Mouse (Mus musculus): ENCODE measurements around the gene Efcab12. TPM values are rescaled to one million over a fixed set of nuclear protein-coding genes. Genes with fewer than 3 reads are reported as not detected.

Gene Efcab12
- polyA plus RNA-seq, 1 experiment from 2014 or later, result 2.1 TPM

DNA sequence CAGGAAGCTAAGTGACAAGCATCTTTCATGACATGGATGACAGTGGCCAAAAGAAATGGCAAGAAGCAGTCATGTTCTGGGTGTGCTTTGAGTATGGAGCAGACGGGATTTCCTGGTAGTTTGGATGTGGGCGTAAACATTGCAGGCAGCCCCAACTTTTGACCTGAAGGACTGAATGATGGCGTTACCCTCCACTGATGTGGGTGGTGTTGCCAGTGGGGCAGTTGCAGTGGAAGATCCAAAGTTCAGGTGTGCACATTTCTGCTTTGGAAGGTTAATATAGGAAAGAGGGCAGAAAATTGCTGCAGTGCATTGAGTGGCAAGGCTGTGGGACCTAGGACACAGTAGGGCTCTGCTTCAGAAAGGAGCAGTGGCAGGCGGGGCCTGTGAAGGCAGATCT, 27.0 kb upstream of the Efcab12 start:
- H3K27ac ChIP-seq (ENCODE audit: low read depth, low read length), result no peak overlapping the region
- WGBS, result 94% methylated on average over 4 of the region's 4 CpGs
- H3K4me3 ChIP-seq (ENCODE audit: low read length), result no peak overlapping the region
- no peak overlapping the region for H3K9ac ChIP-seq (ENCODE audit: low read depth, low read length)
- no peak overlapping the region for H3K4me2 ChIP-seq (replicated peaks; ENCODE audit: low read depth, low read length)
- no peaks in the 10 kb centered on the region for H3K27me3 ChIP-seq (ENCODE audit: control insufficient read depth, insufficient read depth, low read length)
- ATAC-seq (ENCODE audit: low FRiP score, low TSS enrichment), result no peak
- H3K4me1 ChIP-seq (ENCODE audit: control insufficient read depth, insufficient read depth, low read length), result peaks cover 3% of the 10 kb centered on the region; the same call in 1 of the 2 replicates
- H3K9me3 ChIP-seq (ENCODE audit: control insufficient read depth, low read length), result no peaks in the 10 kb centered on the region
- peaks cover 17% of the 10 kb centered on the region; the same call in 1 of the 2 replicates for H3K36me3 ChIP-seq (ENCODE audit: control insufficient read depth, insufficient read depth, low read length)

- Histone ChIP-seq H3K9me3 (ENCODE audit: control insufficient read depth, low read length) (no peaks in the 10 kb centered on the region), H3K27me3 (ENCODE audit: control insufficient read depth, insufficient read depth, low read length) (no peaks in the 10 kb centered on the region), H3K9ac (ENCODE audit: low read depth, low read length) (no peak overlapping the region), H3K4me1 (ENCODE audit: control insufficient read depth, insufficient read depth, low read length) (peaks cover 13% of the 10 kb centered on the region), H3K4me2 (replicated peaks; ENCODE audit: low read depth, low read length) (no peak overlapping the region), H3K4me3 (ENCODE audit: low read length) (no peak overlapping the region), H3K36me3 (ENCODE audit: control insufficient read depth, insufficient read depth, low read length) (peaks cover 17% of the 10 kb centered on the region; the same call in 1 of the 2 replicates), H3K27ac (ENCODE audit: low read depth, low read length) (no peak overlapping the region)
- ATAC-seq (ENCODE audit: low FRiP score, low TSS enrichment), result no peak
- 61% methylated on average over 7 of the region's 7 CpGs for WGBS
Measured at GRCm38 (mm10) chr6:115863340-115863841, 25.2 kb upstream of the Efcab12 start.

GRCm38 (mm10) chr6:115860027-115860556, 21.9 kb upstream of the Efcab12 start:
- Histone ChIP-seq H3K4me2 (replicated peaks; ENCODE audit: low read depth, low read length) (no peak overlapping the region), H3K4me3 (ENCODE audit: low read length) (no peak overlapping the region), H3K9ac (ENCODE audit: low read depth, low read length) (no peak overlapping the region), H3K36me3 (ENCODE audit: control insufficient read depth, insufficient read depth, low read length) (peaks cover 17% of the 10 kb centered on the region; the same call in 1 of the 2 replicates), H3K4me1 (ENCODE audit: control insufficient read depth, insufficient read depth, low read length) (peaks cover 16% of the 10 kb centered on the region), H3K27me3 (ENCODE audit: control insufficient read depth, insufficient read depth, low read length) (no peaks in the 10 kb centered on the region), H3K9me3 (ENCODE audit: control insufficient read depth, low read length) (no peaks in the 10 kb centered on the region), H3K27ac (ENCODE audit: low read depth, low read length) (no peak overlapping the region)
- 60% methylated on average over 7 of the region's 7 CpGs for WGBS
- ATAC-seq (ENCODE audit: low FRiP score, low TSS enrichment), result no peak; the same call in 1 of the 2 replicates

DNA sequence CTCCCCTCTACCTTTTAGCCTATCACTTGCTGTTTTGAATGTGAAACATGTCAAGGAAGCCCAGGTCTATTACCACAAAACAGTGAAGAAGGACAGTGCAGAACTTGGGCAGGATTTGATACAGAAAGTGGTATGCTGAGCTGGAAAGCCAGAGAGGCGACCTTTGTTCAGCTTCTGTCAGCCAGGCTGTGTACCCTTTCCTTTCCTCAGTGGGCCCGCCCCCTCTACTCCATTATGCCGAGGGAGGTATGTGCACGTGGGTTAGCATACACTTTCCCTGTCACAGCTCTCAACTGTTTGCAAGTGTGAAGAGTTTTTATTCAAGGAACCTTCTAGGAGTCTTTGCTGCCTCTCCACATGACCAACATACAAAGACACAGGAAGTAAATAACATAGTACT, 21.0 kb upstream of the Efcab12 start:
- Histone ChIP-seq H3K36me3 (ENCODE audit: control insufficient read depth, insufficient read depth, low read length) (peaks cover 13% of the 10 kb centered on the region; the same call in 1 of the 2 replicates), H3K27ac (ENCODE audit: low read depth, low read length) (no peak overlapping the region), H3K4me2 (replicated peaks; ENCODE audit: low read depth, low read length) (no peak overlapping the region), H3K4me3 (ENCODE audit: low read length) (no peak overlapping the region), H3K4me1 (ENCODE audit: control insufficient read depth, insufficient read depth, low read length) (peaks cover 16% of the 10 kb centered on the region), H3K9me3 (ENCODE audit: control insufficient read depth, low read length) (no peaks in the 10 kb centered on the region), H3K9ac (ENCODE audit: low read depth, low read length) (no peak overlapping the region), H3K27me3 (ENCODE audit: control insufficient read depth, insufficient read depth, low read length) (no peaks in the 10 kb centered on the region)
- ATAC-seq (ENCODE audit: low FRiP score, low TSS enrichment), result no peak
- 59% methylated on average over 4 of the region's 4 CpGs for WGBS

- Histone ChIP-seq H3K4me2 (replicated peaks; ENCODE audit: low read depth, low read length) (no peak overlapping the region), H3K9ac (ENCODE audit: low read depth, low read length) (no peak overlapping the region), H3K9me3 (ENCODE audit: control insufficient read depth, low read length) (no peaks in the 10 kb centered on the region), H3K4me3 (ENCODE audit: low read length) (no peak overlapping the region), H3K36me3 (ENCODE audit: control insufficient read depth, insufficient read depth, low read length) (no peaks in the 10 kb centered on the region), H3K4me1 (ENCODE audit: control insufficient read depth, insufficient read depth, low read length) (peaks cover 23% of the 10 kb centered on the region), H3K27ac (ENCODE audit: low read depth, low read length) (no peak overlapping the region), H3K27me3 (ENCODE audit: control insufficient read depth, insufficient read depth, low read length) (no peaks in the 10 kb centered on the region)
- 80% methylated on average over 4 of the region's 4 CpGs for WGBS
- ATAC-seq (ENCODE audit: low FRiP score, low TSS enrichment), result no peak
Measured at GRCm38 (mm10) chr6:115856361-115856745, 18.1 kb upstream of the Efcab12 start.

- H3K9me3 ChIP-seq (ENCODE audit: control insufficient read depth, low read length), result no peaks in the 10 kb centered on the region
- H3K4me3 ChIP-seq (ENCODE audit: low read length), result no peak overlapping the region
- H3K27me3 ChIP-seq (ENCODE audit: control insufficient read depth, insufficient read depth, low read length), result no peaks in the 10 kb centered on the region
- peaks cover 23% of the 10 kb centered on the region for H3K4me1 ChIP-seq (ENCODE audit: control insufficient read depth, insufficient read depth, low read length)
- no peak overlapping the region for H3K4me2 ChIP-seq (replicated peaks; ENCODE audit: low read depth, low read length)
- H3K9ac ChIP-seq (ENCODE audit: low read depth, low read length), result no peak overlapping the region
- H3K27ac ChIP-seq (ENCODE audit: low read depth, low read length), result no peak overlapping the region; the same call in 1 of the 2 replicates
- H3K36me3 ChIP-seq (ENCODE audit: control insufficient read depth, insufficient read depth, low read length), result no peaks in the 10 kb centered on the region
- 88% methylated on average over 3 of the region's 3 CpGs for WGBS
- ATAC-seq (ENCODE audit: low FRiP score, low TSS enrichment), result no peak
Measured at GRCm38 (mm10) chr6:115855733-115856360, 17.6 kb upstream of the Efcab12 start.

DNA sequence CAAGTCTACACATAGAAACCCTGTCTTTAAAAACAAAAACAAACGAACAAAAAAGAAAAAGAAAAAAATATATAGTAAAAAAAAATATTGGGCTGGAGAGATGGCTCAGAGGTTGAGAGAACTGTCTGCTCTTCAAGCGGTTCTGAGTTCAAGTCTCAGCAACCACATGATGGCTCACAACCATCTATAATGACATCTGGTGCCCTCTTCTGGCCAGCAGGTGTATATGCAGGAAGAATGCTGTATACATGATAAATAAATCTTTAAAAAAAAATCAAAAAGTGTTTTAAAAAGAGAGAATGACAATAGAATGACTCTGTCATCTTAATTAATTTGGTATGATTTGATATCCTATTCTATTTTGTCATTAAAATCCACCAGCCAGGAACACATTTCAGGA, 16.2 kb upstream of the Efcab12 start:
- Histone ChIP-seq H3K27me3 (ENCODE audit: control insufficient read depth, insufficient read depth, low read length) (no peaks in the 10 kb centered on the region), H3K36me3 (ENCODE audit: control insufficient read depth, insufficient read depth, low read length) (peaks cover 6% of the 10 kb centered on the region; the same call in 1 of the 2 replicates), H3K9ac (ENCODE audit: low read depth, low read length) (no peak overlapping the region), H3K4me2 (replicated peaks; ENCODE audit: low read depth, low read length) (no peak overlapping the region), H3K27ac (ENCODE audit: low read depth, low read length) (no peak overlapping the region), H3K9me3 (ENCODE audit: control insufficient read depth, low read length) (no peaks in the 10 kb centered on the region), H3K4me1 (ENCODE audit: control insufficient read depth, insufficient read depth, low read length) (peaks cover 13% of the 10 kb centered on the region), H3K4me3 (ENCODE audit: low read length) (no peak overlapping the region)
- ATAC-seq (ENCODE audit: low FRiP score, low TSS enrichment), result no peak
- WGBS, result 68% methylated on average over 2 of the region's 2 CpGs

GRCm38 (mm10) chr6:115853985-115854384, 15.8 kb upstream of the Efcab12 start:
- Histone ChIP-seq H3K4me3 (ENCODE audit: low read length) (peak overlapping the region; percentile 70), H3K4me1 (ENCODE audit: control insufficient read depth, insufficient read depth, low read length) (peaks cover 9% of the 10 kb centered on the region; the same call in 1 of the 2 replicates), H3K4me2 (replicated peaks; ENCODE audit: low read depth, low read length) (peak overlapping the region; percentile 59), H3K9ac (ENCODE audit: low read depth, low read length) (peak overlapping the region; percentile 61), H3K9me3 (ENCODE audit: control insufficient read depth, low read length) (no peaks in the 10 kb centered on the region), H3K36me3 (ENCODE audit: control insufficient read depth, insufficient read depth, low read length) (peaks cover 11% of the 10 kb centered on the region; the same call in 1 of the 2 replicates), H3K27ac (ENCODE audit: low read depth, low read length) (peak overlapping the region; percentile 81), H3K27me3 (ENCODE audit: control insufficient read depth, insufficient read depth, low read length) (no peaks in the 10 kb centered on the region)
- 45% methylated on average over 7 of the region's 7 CpGs for WGBS
- no peak for ATAC-seq (ENCODE audit: low FRiP score, low TSS enrichment)
